Mouse (Mus musculus) E14TG2a.4 (cell line): ENCODE measurements around the gene Mical3.

Experiments
- CTCF ChIP-seq: conservative IDR thresholded peaks from 2 replicates; pipeline ENCODE4 v1.5.1; 2014; ENCODE audit warnings: low read length
- NANOG ChIP-seq: IDR thresholded peaks from 2 replicates; pipeline ENCODE4 v1.6.1; 2014; ENCODE audit warnings: borderline replicate concordance, low read length, mixed read lengths

DNA sequence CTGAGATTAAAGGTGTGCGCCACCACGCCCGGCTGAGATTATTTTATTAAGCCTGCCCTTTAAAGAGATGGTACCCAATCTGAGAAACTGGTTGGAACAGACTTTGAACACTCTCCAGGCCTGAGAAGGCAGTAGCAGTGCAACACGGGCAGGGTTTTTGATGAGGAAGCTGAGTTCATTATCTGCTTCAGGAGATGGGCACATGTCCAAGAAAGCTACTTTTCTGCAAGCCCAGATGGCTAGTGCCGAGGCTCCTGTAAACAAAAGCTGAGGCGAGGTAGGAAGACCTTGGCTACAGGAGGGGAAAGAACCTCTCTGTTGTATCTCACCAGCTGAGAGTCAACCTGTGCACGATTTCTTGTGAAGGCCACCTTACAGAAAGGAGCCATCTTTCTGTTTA lies 11.5 kb upstream of the Mical3 start:
- TF ChIP-seq CTCF (no peak), NANOG (no peak)
